Mouse (Mus musculus) intestine, postnatal 0 days (tissue): ENCODE results near the gene Soat2. TPM values are rescaled to one million over a fixed set of nuclear protein-coding genes. Genes with fewer than 3 reads are reported as not detected.

ENCODE experiments used
- ATAC-seq: fragments of 200-750 bp; cut with Nextera tagmentation; 2 replicates; pipeline ENCODE4 v1.8.0; 2017; ENCODE audit warnings: mild to moderate bottlenecking, moderate TSS enrichment, moderate library complexity
- H3K27ac ChIP-seq: fragments of 300-500 bp; sonication (generic); 2 replicates; pipeline ENCODE4 v1.5.1; 2014; ENCODE audit warnings: mild to moderate bottlenecking, low read depth, low read length, moderate library complexity
- H3K27me3 ChIP-seq: fragments of 300-500 bp; sonication (generic); replicated peaks from 2 replicates; pipeline ENCODE4 v1.6.1; 2014; ENCODE audit warnings: low read length, mixed read lengths; ENCODE audit not compliant: control insufficient read depth, insufficient read depth
- H3K36me3 ChIP-seq: fragments of 300-500 bp; sonication (generic); 2 replicates; pipeline ENCODE4 v1.6.1; 2014; ENCODE audit warnings: mild to moderate bottlenecking, moderate library complexity; ENCODE audit not compliant: control insufficient read depth, insufficient read depth
- H3K4me1 ChIP-seq: fragments of 300-500 bp; sonication (generic); replicated peaks from 2 replicates; pipeline ENCODE4 v1.6.1; 2014; ENCODE audit warnings: antibody characterized with exemption, low read length, mixed read lengths; ENCODE audit not compliant: control insufficient read depth, insufficient read depth
- H3K4me2 ChIP-seq: fragments of 300-500 bp; sonication (generic); replicated peaks from 2 replicates; pipeline ENCODE4 v1.6.1; 2014; ENCODE audit warnings: low read depth, mild to moderate bottlenecking, moderate library complexity
- H3K4me3 ChIP-seq: fragments of 300-500 bp; sonication (generic); 2 replicates; pipeline ENCODE4 v1.5.1; 2014; ENCODE audit warnings: low read depth, low read length
- H3K9ac ChIP-seq: fragments of 300-500 bp; sonication (generic); 2 replicates; pipeline ENCODE4 v1.6.1; 2014; ENCODE audit warnings: mild to moderate bottlenecking, low read depth, low read length
- H3K9me3 ChIP-seq: fragments of 300-500 bp; sonication (generic); 2 replicates; pipeline ENCODE4 v1.6.1; 2016; ENCODE audit warnings: mixed run types; ENCODE audit not compliant: control insufficient read depth
- CTCF ChIP-seq: sonication (generic); IDR thresholded peaks from 2 replicates; pipeline ENCODE4 v1.5.1; 2016; ENCODE audit warnings: low read depth, mild to moderate bottlenecking, control low read depth, antibody characterized with exemption, moderate library complexity
- WGBS: fragments of 180-500 bp; shearing (Covaris S2); extraction: QIAGEN DNeasy Blood & Tissue Kit; methylation state at CpG from one replicate; pipeline ENCODE4 v1.1.7; 2014; 5-methylcytosine and 5-hydroxymethylcytosine counted together
- polyA plus RNA-seq: library from polyadenylated mRNA; unstranded; fragments of >200 nt; fragmentation: Nextera tagmentation; extraction: Ambion mirVana; gene quantifications from 2 replicates; pipeline ENCODE4 v1.2.1, GENCODE M21; 2015

Gene Soat2
- polyA plus RNA-seq, 1 experiment from 2014 or later = 52.7 TPM

GRCm38 (mm10) chr15:102207351-102207750 is 57.0 kb downstream of the Soat2 start:
- H3K4me2 ChIP-seq = no peak overlapping the region
- peaks cover 8% of the 10 kb centered on the region for H3K4me1 ChIP-seq
- TF ChIP-seq CTCF = no peak
- H3K9me3 ChIP-seq = no peaks in the 10 kb centered on the region
- H3K27me3 ChIP-seq = no peaks in the 10 kb centered on the region
- H3K36me3 ChIP-seq = peaks cover 55% of the 10 kb centered on the region
- H3K27ac ChIP-seq = no peak overlapping the region
- 55% methylated on average over 3 of the region's 3 CpGs for WGBS
- no peak overlapping the region for H3K9ac ChIP-seq
- ATAC-seq = no peak
- H3K4me3 ChIP-seq = no peak overlapping the region

- TF ChIP-seq CTCF = no peak
- Histone ChIP-seq H3K36me3 (peaks cover 63% of the 10 kb centered on the region), H3K27me3 (no peaks in the 10 kb centered on the region), H3K27ac (no peak overlapping the region), H3K9ac (no peak overlapping the region), H3K4me1 (peaks cover 5% of the 10 kb centered on the region; the same call in 1 of the 2 replicates), H3K9me3 (no peaks in the 10 kb centered on the region), H3K4me3 (no peak overlapping the region), H3K4me2 (no peak overlapping the region)
- ATAC-seq = no peak
- WGBS = 77% methylated on average over 9 of the region's 9 CpGs
Observed at GRCm38 (mm10) chr15:102208092-102208561, 57.8 kb downstream of the Soat2 start.

- ATAC-seq = no peak
- Histone ChIP-seq H3K27me3 (no peaks in the 10 kb centered on the region), H3K4me1 (peaks cover 5% of the 10 kb centered on the region; the same call in 1 of the 2 replicates), H3K4me2 (no peak overlapping the region), H3K9me3 (no peaks in the 10 kb centered on the region), H3K9ac (no peak overlapping the region), H3K4me3 (no peak overlapping the region), H3K36me3 (peaks cover 73% of the 10 kb centered on the region), H3K27ac (no peak overlapping the region)
- TF ChIP-seq CTCF = no peak
- WGBS = 93% methylated on average over 8 of the region's 8 CpGs
Observed at GRCm38 (mm10) chr15:102209114-102209513, 58.8 kb downstream of the Soat2 start.

GRCm38 (mm10) chr15:102210816-102211215 is 60.5 kb downstream of the Soat2 start:
- WGBS = 79% methylated on average over 4 of the region's 4 CpGs
- no peaks in the 10 kb centered on the region for H3K27me3 ChIP-seq
- no peak overlapping the region for H3K9ac ChIP-seq
- no peak for TF ChIP-seq CTCF
- H3K36me3 ChIP-seq = peaks cover 82% of the 10 kb centered on the region
- no peak overlapping the region for H3K27ac ChIP-seq
- no peak overlapping the region for H3K4me2 ChIP-seq
- peak; percentile 42 for ATAC-seq
- H3K9me3 ChIP-seq = no peaks in the 10 kb centered on the region
- H3K4me3 ChIP-seq = no peak overlapping the region
- H3K4me1 ChIP-seq = peaks cover under 1% of the 10 kb centered on the region; the same call in 1 of the 2 replicates

GRCm38 (mm10) chr15:102211895-102212294 is 61.6 kb downstream of the Soat2 start:
- no peak overlapping the region for H3K27ac ChIP-seq
- H3K27me3 ChIP-seq = no peaks in the 10 kb centered on the region
- H3K4me3 ChIP-seq = no peak overlapping the region
- H3K9ac ChIP-seq = no peak overlapping the region
- no peaks in the 10 kb centered on the region for H3K9me3 ChIP-seq
- 52% methylated on average over 6 of the region's 6 CpGs for WGBS
- no peak for ATAC-seq
- H3K4me2 ChIP-seq = no peak overlapping the region
- no peak for TF ChIP-seq CTCF
- H3K36me3 ChIP-seq = peaks cover 81% of the 10 kb centered on the region
- H3K4me1 ChIP-seq = no peaks in the 10 kb centered on the region

Other genes with a start within 250 kb of the Soat2 start
- 0.17 TPM in 1 of 2 replicates, not detected in the other for gene Krt4, start 225.8 kb upstream of the Soat2 start, polyA plus RNA-seq
- 0.21 and 0.27 TPM in 2 replicates for gene Krt79, start 210.2 kb upstream of the Soat2 start, polyA plus RNA-seq
- 0.03 and 0.07 TPM in 2 replicates for gene Krt78, start 196.2 kb upstream of the Soat2 start, polyA plus RNA-seq
- gene Krt8, start 146.0 kb upstream of the Soat2 start, polyA plus RNA-seq = 940 and 1,037 TPM in 2 replicates
- 364 and 368 TPM in 2 replicates for gene Krt18, start 122.3 kb upstream of the Soat2 start, polyA plus RNA-seq
- gene Eif4b, start 76.8 kb upstream of the Soat2 start, polyA plus RNA-seq = 47.8 and 53.0 TPM in 2 replicates
- gene Tns2, start 50.1 kb upstream of the Soat2 start, polyA plus RNA-seq = 11.7 and 15.0 TPM in 2 replicates
- 26.3 and 26.7 TPM in 2 replicates for gene Spryd3, start 14.3 kb upstream of the Soat2 start, polyA plus RNA-seq
- gene Igfbp6, start 6.2 kb upstream of the Soat2 start, polyA plus RNA-seq = 27.8 and 29.1 TPM in 2 replicates
- gene Zfp740, start 52.7 kb downstream of the Soat2 start, polyA plus RNA-seq = 14.1 and 16.0 TPM in 2 replicates
- gene Csad, start 54.2 kb downstream of the Soat2 start, polyA plus RNA-seq = 22.8 and 26.8 TPM in 2 replicates
- 2.6 and 2.9 TPM in 2 replicates for gene Itgb7, start 81.4 kb downstream of the Soat2 start, polyA plus RNA-seq
- gene Rarg, start 107.0 kb downstream of the Soat2 start, polyA plus RNA-seq = 5.9 and 7.3 TPM in 2 replicates
- 0.07 TPM in 1 of 2 replicates, not detected in the other for gene Gm9918, start 120.0 kb downstream of the Soat2 start, polyA plus RNA-seq
- gene Mfsd5, start 128.9 kb downstream of the Soat2 start, polyA plus RNA-seq = 80.4 and 81.1 TPM in 2 replicates
- gene Espl1, start 145.7 kb downstream of the Soat2 start, polyA plus RNA-seq = 4.7 and 5.4 TPM in 2 replicates
- gene Pfdn5, start 175.6 kb downstream of the Soat2 start, polyA plus RNA-seq = 339 and 341 TPM in 2 replicates
- gene Myg1, start 181.2 kb downstream of the Soat2 start, polyA plus RNA-seq = 35.8 and 41.5 TPM in 2 replicates
- 15.0 and 16.8 TPM in 2 replicates for gene Aaas, start 200.2 kb downstream of the Soat2 start, polyA plus RNA-seq
- 0.07 and 0.14 TPM in 2 replicates for gene Sp7, start 216.7 kb downstream of the Soat2 start, polyA plus RNA-seq